Mouse (Mus musculus) lung, adult 2 months (tissue): Measurements from ENCODE around the gene Sufu.

Source experiments
- CTCF ChIP-seq: fragments of 200-500 bp; IDR thresholded peaks from 2 replicates; pipeline ENCODE4 v1.5.1; 2011; ENCODE audit warnings: mild to moderate bottlenecking, low read length, control low read depth; ENCODE audit not compliant: insufficient read depth
- POLR2A ChIP-seq: fragments of 200-500 bp; IDR thresholded peaks from 2 replicates; pipeline ENCODE4 v1.6.1; 2011; ENCODE audit warnings: low read depth, mild to moderate bottlenecking, control low read depth, low read length, borderline replicate concordance; ENCODE audit errors: extremely low read depth

- TF ChIP-seq CTCF (no peak), POLR2A (no peak)
Observed at GRCm38 (mm10) chr19:46521698-46522097, 125.0 kb downstream of the Sufu start.
